8 mouse cellular contexts compared by ENCODE assay signal in the genomic region with DNA sequence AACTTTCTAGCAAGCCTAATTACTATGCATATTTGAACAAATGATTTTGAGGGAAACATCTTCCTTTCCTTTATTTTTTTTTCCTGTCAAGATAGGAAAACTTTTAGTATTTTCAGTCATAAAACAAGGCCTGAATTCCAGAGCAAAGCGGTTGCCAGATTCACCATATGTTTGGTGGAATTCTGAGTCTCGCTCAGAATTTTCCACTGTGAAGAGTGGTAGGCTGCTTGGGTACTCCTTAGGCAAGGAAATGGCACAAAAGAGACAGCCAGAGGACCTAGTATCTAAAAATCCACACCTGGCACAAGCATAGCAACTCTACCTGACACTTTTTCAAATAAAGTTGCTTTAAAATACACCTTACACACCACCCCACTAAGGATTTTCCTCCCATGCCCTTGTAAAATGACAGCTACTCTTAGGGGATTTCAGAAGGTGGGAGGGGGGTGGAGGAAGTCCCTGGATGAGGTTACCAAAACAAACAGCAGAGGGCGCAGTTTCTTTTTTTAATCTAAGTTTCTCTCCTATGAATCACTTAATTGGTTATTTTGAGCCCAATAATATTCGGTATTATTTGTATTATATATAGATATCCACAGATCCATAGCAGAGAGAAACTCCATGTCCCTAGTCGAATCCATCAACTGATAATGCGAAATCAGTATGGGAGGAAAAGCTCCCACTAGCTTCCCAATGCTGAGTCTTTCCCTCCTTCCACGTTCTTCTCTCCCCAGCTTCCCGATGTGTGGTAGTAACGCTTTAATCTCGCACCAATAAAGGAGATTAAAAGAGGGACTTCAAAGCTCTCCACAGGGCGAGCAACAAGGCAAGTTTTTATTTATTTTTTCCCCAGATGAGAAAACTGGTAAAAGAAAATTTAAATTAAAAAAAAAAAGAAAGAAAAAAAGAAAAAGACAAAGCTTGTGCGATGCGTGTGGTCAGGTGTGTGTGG. TPM values are rescaled to one million over a fixed set of nuclear protein-coding genes. Genes with fewer than 3 reads are reported as not detected.
DNase-seq lines count a peak whose midpoint lies in the region; ATAC-seq lines count a peak whose summit lies in the region.

No protein-coding gene starts in this region.

- H3K27ac ChIP-seq in heart, embryonic 11.5 days (ENCODE audit: low read depth, low read length) = no peak overlapping the region
- H3K27ac ChIP-seq in liver, embryonic 13.5 days = no peak overlapping the region
- H3K27ac ChIP-seq in neural tube, embryonic 14.5 days (ENCODE audit: low read depth, low read length) = peak overlapping the region; percentile 60; the same call in 1 of the 2 replicates

- H3K36me3 ChIP-seq in heart, embryonic 11.5 days (ENCODE audit: control insufficient read depth, insufficient read depth, low read length) = no peaks in the 10 kb centered on the region
- H3K36me3 ChIP-seq in liver, embryonic 13.5 days = no peaks in the 10 kb centered on the region
- no peaks in the 10 kb centered on the region for H3K36me3 ChIP-seq in neural tube, embryonic 14.5 days (ENCODE audit: control insufficient read depth, insufficient read depth, low read length)

- no peak overlapping the region for H3K9ac ChIP-seq in heart, embryonic 11.5 days (ENCODE audit: low read depth, low read length)
- H3K9ac ChIP-seq in liver, embryonic 13.5 days = no peak overlapping the region
- H3K9ac ChIP-seq in neural tube, embryonic 14.5 days (replicated peaks; ENCODE audit: low read depth, low read length) = peak overlapping the region; percentile 70

- no peaks in the 10 kb centered on the region; the same call in 1 of the 2 replicates for H3K4me1 ChIP-seq in heart, embryonic 11.5 days (ENCODE audit: control insufficient read depth, insufficient read depth, low read length)
- H3K4me1 ChIP-seq in liver, embryonic 13.5 days (replicated peaks) = 0 out of 2 replicates have a peak, but pooled peaks cover 8% of the 10 kb centered on the region
- 0 out of 2 replicates have a peak, but pooled peaks cover 2% of the 10 kb centered on the region for H3K4me1 ChIP-seq in neural tube, embryonic 14.5 days (ENCODE audit: control insufficient read depth, insufficient read depth, low read length)

- DNase-seq in urinary bladder, postnatal 25 days (ENCODE audit: low spot score) = peak; percentile 15
- no peak for DNase-seq in urinary bladder, postnatal 36 days (ENCODE audit: low spot score in 2 of 2)
- DNase-seq in cerebellum, postnatal 4 days (ENCODE audit: low spot score in 2 of 2) = peak; percentile 29 to 59
- DNase-seq in kidney, postnatal 14 days = peak; percentile 48
- no peak for DNase-seq in liver, embryonic 13.5 days
- no peak for DNase-seq in ovary, adult 18-20 months (ENCODE audit: low spot score)

- H3K4me3 ChIP-seq in heart, embryonic 11.5 days (ENCODE audit: low read depth, low read length) = peak overlapping the region; percentile 61
- peak overlapping the region; percentile 50 for H3K4me3 ChIP-seq in liver, embryonic 13.5 days (replicated peaks)
- H3K4me3 ChIP-seq in neural tube, embryonic 14.5 days (ENCODE audit: low read depth, low read length) = peak overlapping the region; percentile 68

- H3K27me3 ChIP-seq in heart, embryonic 11.5 days (ENCODE audit: control insufficient read depth, insufficient read depth, low read length) = peaks cover 26% of the 10 kb centered on the region
- peaks cover 48% of the 10 kb centered on the region for H3K27me3 ChIP-seq in liver, embryonic 13.5 days
- 0 out of 2 replicates have a peak, but pooled peaks cover 5% of the 10 kb centered on the region for H3K27me3 ChIP-seq in neural tube, embryonic 14.5 days (ENCODE audit: control insufficient read depth, insufficient read depth, low read length)

- peak overlapping the region; percentile 100 for H3K4me2 ChIP-seq in heart, embryonic 11.5 days
- peak overlapping the region; percentile 68 for H3K4me2 ChIP-seq in liver, embryonic 13.5 days
- H3K4me2 ChIP-seq in neural tube, embryonic 14.5 days (ENCODE audit: low read depth, low read length) = peak overlapping the region; percentile 97

- ATAC-seq in heart, embryonic 11.5 days (replicated peaks; ENCODE audit: insufficient number of reproducible peaks, low FRiP score, low TSS enrichment) = no peak
- no peak for ATAC-seq in liver, embryonic 13.5 days (ENCODE audit: low read depth)
- ATAC-seq in neural tube, embryonic 14.5 days (ENCODE audit: low read depth) = peak; percentile 47; the same call in 1 of the 2 replicates

- H3K9me3 ChIP-seq in heart, embryonic 11.5 days (replicated peaks; ENCODE audit: control insufficient read depth, low read length) = no peaks in the 10 kb centered on the region
- no peaks in the 10 kb centered on the region for H3K9me3 ChIP-seq in liver, embryonic 13.5 days (replicated peaks)
- H3K9me3 ChIP-seq in neural tube, embryonic 14.5 days (ENCODE audit: control insufficient read depth, low read length) = no peaks in the 10 kb centered on the region

- 2% methylated on average over 13 of the region's 13 CpGs for WGBS in heart, embryonic 11.5 days (ENCODE audit: insufficient replicate concordance)
- WGBS in liver, embryonic 13.5 days (ENCODE audit: insufficient replicate concordance) = 2% methylated on average over 13 of the region's 13 CpGs
- WGBS in neural tube, embryonic 14.5 days = 2% methylated on average over 13 of the region's 13 CpGs

RNA-seq across cellular contexts. Expression of a gene that starts 2.2 kb away (rescaled TPM):
- polyA plus RNA-seq in heart, embryonic 11.5 days (2014; fragmentation: Nextera tagmentation; extraction: Ambion mirVana) = 0.45 and 0.62 TPM in 2 replicates
- polyA plus RNA-seq in liver, embryonic 13.5 days (2015; fragmentation: Nextera tagmentation; extraction: Ambion mirVana) = 0.17 and 0.39 TPM in 2 replicates
- 18.0 and 22.5 TPM in 2 replicates for polyA plus RNA-seq in neural tube, embryonic 14.5 days (2014; fragmentation: Nextera tagmentation; extraction: Ambion mirVana)

Comparison
In these comparisons a context has a peak if more than half of its experiments do, and no peak if none do; other contexts are left out.
1. DNase-seq: peak in urinary bladder, postnatal 25 days (single experiment), cerebellum, postnatal 4 days (2 of 2) and kidney, postnatal 14 days (single experiment); none in urinary bladder, postnatal 36 days (0 of 2), liver, embryonic 13.5 days (single experiment) and ovary, adult 18-20 months (single experiment).
2. RNA of a gene that starts 2.2 kb away (polyA plus RNA-seq): 18.0 to 22.5 TPM in neural tube, embryonic 14.5 days; 0.45 to 0.62 TPM in heart, embryonic 11.5 days and 0.17 to 0.39 TPM in liver, embryonic 13.5 days; every median in the first group is over 10 times any median in the second.
3. Peak in every context shown above with its lines, with median percentiles within 50 percentile points of each other: H3K4me2 ChIP-seq and H3K4me3 ChIP-seq.